Mouse (Mus musculus): ENCODE data around the gene Ppp1r18.
A peak's percentile ranks its signal among the peaks of the same experiment; 100 is the strongest.

- TF ChIP-seq CTCF (IDR thresholded peaks at IDR 0.05; ENCODE audit: borderline replicate concordance, extremely low read depth, insufficient read depth, insufficient read length) (peak; percentile 57; the same call in 1 of the 2 replicates), POLR2A (IDR thresholded peaks at IDR 0.05; ENCODE audit: borderline replicate concordance, extremely low read depth, insufficient read depth, insufficient read length, poor library complexity, severe bottlenecking) (no peak)
Observed at GRCm38 (mm10) chr17:35920862-35921562, 55.6 kb downstream of the Ppp1r18 start.
